8 mouse cellular contexts compared by ENCODE assay signal in genomic region chr19:61227941-61228701, GRCm38 (mm10). TPM values are rescaled to one million over a fixed set of nuclear protein-coding genes. Genes with fewer than 3 reads are reported as not detected.
DNase-seq lines count a peak whose midpoint lies in the region; ATAC-seq and TF ChIP-seq lines count a peak whose summit lies in the region.

Gene Csf2ra (minus strand): TSS chr19:61228429.

- H3K9me3 ChIP-seq in forebrain, embryonic 10.5 days: peaks cover 32% of the 10 kb centered on the region
- H3K9me3 ChIP-seq in hindbrain, embryonic 14.5 days (ENCODE audit: control insufficient read depth, low read length): no peaks in the 10 kb centered on the region

- peak within 1 kb of the TSS; percentile 97 for H3K27ac ChIP-seq in bone marrow, adult 2 months (ENCODE audit: control insufficient read depth, insufficient read depth, low read depth, low read length, poor library complexity)
- peak within 1 kb of the TSS; percentile 85 for H3K27ac ChIP-seq in forebrain, embryonic 10.5 days
- peak within 1 kb of the TSS; percentile 95 for H3K27ac ChIP-seq in hindbrain, embryonic 14.5 days
- peak within 1 kb of the TSS; percentile 78 for H3K27ac ChIP-seq in spleen, adult 2 months (ENCODE audit: insufficient read depth, low read length)

- peak; percentile 54 for DNase-seq in CD4-positive, CD25-positive, alpha-beta regulatory T cell, adult 2 months (ENCODE audit: low read depth, low spot score)
- peak; percentile 16 for DNase-seq in forebrain, embryonic 10.5 days (ENCODE audit: extremely low spot score, low spot score)
- DNase-seq in hindbrain, embryonic 14.5 days (ENCODE audit: low spot score): no peak
- peak in 1 of 2 experiments; percentile 40 for DNase-seq in left cerebral cortex, adult 8-10 months (ENCODE audit: low spot score in 2 of 2)
- peak; percentile 35 for DNase-seq in lung, postnatal 36 days
- DNase-seq in spleen, adult 2 months (ENCODE audit: low read depth in 1 of 2, low spot score in 2 of 2): peak in 1 of 2 experiments; percentile 31

- H3K4me2 ChIP-seq in hindbrain, embryonic 14.5 days (replicated peaks): peak within 1 kb of the TSS; percentile 64

- peak within 1 kb of the TSS; percentile 86 for H3K4me3 ChIP-seq in bone marrow, adult 2 months (replicated peaks; ENCODE audit: control insufficient read depth, low read depth, low read length)
- peak within 1 kb of the TSS; percentile 61 for H3K4me3 ChIP-seq in forebrain, embryonic 10.5 days
- peak within 1 kb of the TSS; percentile 67 for H3K4me3 ChIP-seq in hindbrain, embryonic 14.5 days (replicated peaks; ENCODE audit: low read length)
- H3K4me3 ChIP-seq in spleen, adult 2 months (ENCODE audit: extremely low read depth, insufficient read depth, insufficient read length): peak within 1 kb of the TSS; percentile 66

- H3K36me3 ChIP-seq in forebrain, embryonic 10.5 days (replicated peaks): no peaks in the 10 kb centered on the region
- no peaks in the 10 kb centered on the region for H3K36me3 ChIP-seq in hindbrain, embryonic 14.5 days (replicated peaks; ENCODE audit: control insufficient read depth, insufficient read depth)
- no peaks in the 10 kb centered on the region for H3K36me3 ChIP-seq in spleen, adult 2 months (ENCODE audit: control insufficient read depth, insufficient read depth, low read length)

- ATAC-seq in CD4-positive, CD25-positive, alpha-beta regulatory T cell, adult 4 months: no peak
- ATAC-seq in hindbrain, embryonic 14.5 days (ENCODE audit: low FRiP score): no peak

- TF ChIP-seq CTCF in bone marrow, adult 2 months (IDR thresholded peaks at IDR 0.05; ENCODE audit: control insufficient read depth, insufficient read depth, low read length): peak; percentile 14; the same call in 1 of the 2 replicates
- no peak for TF ChIP-seq CTCF in spleen, adult 2 months (IDR thresholded peaks at IDR 0.05; ENCODE audit: extremely low read depth, insufficient read depth, insufficient read length, insufficient replicate concordance)

- no peaks in the 10 kb centered on the region for H3K27me3 ChIP-seq in forebrain, embryonic 10.5 days (ENCODE audit: poor library complexity, severe bottlenecking)
- H3K27me3 ChIP-seq in hindbrain, embryonic 14.5 days (ENCODE audit: control insufficient read depth, insufficient read depth, low read length): no peaks in the 10 kb centered on the region
- no peaks in the 10 kb centered on the region for H3K27me3 ChIP-seq in spleen, adult 2 months (ENCODE audit: control insufficient read depth, insufficient read depth, low read length)

- peak within 1 kb of the TSS; percentile 61 for H3K9ac ChIP-seq in hindbrain, embryonic 14.5 days

- WGBS in bone marrow, adult 2 months: 48% methylated on average over 36 of the region's 36 CpGs
- WGBS in forebrain, embryonic 10.5 days: 60% methylated on average over 36 of the region's 36 CpGs
- 60% methylated on average over 36 of the region's 36 CpGs for WGBS in hindbrain, embryonic 14.5 days
- WGBS in spleen, adult 2 months: 60% methylated on average over 36 of the region's 36 CpGs

- peaks cover 5% of the 10 kb centered on the region for H3K4me1 ChIP-seq in bone marrow, adult 2 months (ENCODE audit: control insufficient read depth, insufficient read depth, low read length)
- H3K4me1 ChIP-seq in forebrain, embryonic 10.5 days: peaks cover 29% of the 10 kb centered on the region
- H3K4me1 ChIP-seq in hindbrain, embryonic 14.5 days (replicated peaks; ENCODE audit: control insufficient read depth, insufficient read depth, low read length): no peaks in the 10 kb centered on the region
- peaks cover 8% of the 10 kb centered on the region; the same call in 1 of the 2 replicates for H3K4me1 ChIP-seq in spleen, adult 2 months (ENCODE audit: control insufficient read depth, insufficient read depth, insufficient read length)

- TF ChIP-seq POLR2A in bone marrow, adult 2 months (IDR thresholded peaks at IDR 0.05; ENCODE audit: borderline replicate concordance, control insufficient read depth, low read depth, low read length): peak; percentile 91
- TF ChIP-seq POLR2A in spleen, adult 2 months (IDR thresholded peaks at IDR 0.05; ENCODE audit: low read depth, low read length): no peak

RNA-seq across cellular contexts. Expression of gene Csf2ra, which starts in this region (rescaled TPM):
- 1 to 10 TPM; 2.2 TPM for polyA plus RNA-seq in CD4-positive, CD25-positive, alpha-beta regulatory T cell, adult 4 months (2017; shearing (Covaris generic))
- polyA plus RNA-seq in bone marrow, adult 2 months (2011; ENCODE audit: insufficient read depth, insufficient read length, low replicate concordance, missing spikeins): 61.7 and 173 TPM in 2 replicates
- polyA plus RNA-seq in forebrain, embryonic 10.5 days (2016; fragmentation: Nextera tagmentation; extraction: Ambion mirVana): 13.0 and 15.5 TPM in 2 replicates
- 41.6 and 55.8 TPM in 2 replicates for polyA plus RNA-seq in hindbrain, embryonic 14.5 days (2014; fragmentation: Nextera tagmentation; extraction: Ambion mirVana)
- 10 to 100 TPM; 20.2 to 41.9 (median 31.7) TPM for total RNA-seq in left cerebral cortex, adult 8-10 months (2022)
- polyA plus RNA-seq in spleen, adult 2 months (2012; rRNA removed): 419 and 523 TPM in 2 replicates
